Mouse (Mus musculus) G1E-ER4 (cell line): Measurements from ENCODE around the gene Kif26a. TPM values are rescaled to one million over a fixed set of nuclear protein-coding genes. Genes with fewer than 3 reads are reported as not detected.

Experiments
- GATA1 ChIP-seq: IDR thresholded peaks from one replicate; pipeline ENCODE4 v1.8.0; 2012; ENCODE audit warnings: low read length, inconsistent platforms
- polyA plus RNA-seq: library from polyadenylated mRNA; stranded (reverse); fragments of >175 nt; gene quantifications from 2 replicates; pipeline ENCODE4 v1.2.3, GENCODE M21; 2012

Gene Kif26a
- not detected in 2 replicates for polyA plus RNA-seq

DNA sequence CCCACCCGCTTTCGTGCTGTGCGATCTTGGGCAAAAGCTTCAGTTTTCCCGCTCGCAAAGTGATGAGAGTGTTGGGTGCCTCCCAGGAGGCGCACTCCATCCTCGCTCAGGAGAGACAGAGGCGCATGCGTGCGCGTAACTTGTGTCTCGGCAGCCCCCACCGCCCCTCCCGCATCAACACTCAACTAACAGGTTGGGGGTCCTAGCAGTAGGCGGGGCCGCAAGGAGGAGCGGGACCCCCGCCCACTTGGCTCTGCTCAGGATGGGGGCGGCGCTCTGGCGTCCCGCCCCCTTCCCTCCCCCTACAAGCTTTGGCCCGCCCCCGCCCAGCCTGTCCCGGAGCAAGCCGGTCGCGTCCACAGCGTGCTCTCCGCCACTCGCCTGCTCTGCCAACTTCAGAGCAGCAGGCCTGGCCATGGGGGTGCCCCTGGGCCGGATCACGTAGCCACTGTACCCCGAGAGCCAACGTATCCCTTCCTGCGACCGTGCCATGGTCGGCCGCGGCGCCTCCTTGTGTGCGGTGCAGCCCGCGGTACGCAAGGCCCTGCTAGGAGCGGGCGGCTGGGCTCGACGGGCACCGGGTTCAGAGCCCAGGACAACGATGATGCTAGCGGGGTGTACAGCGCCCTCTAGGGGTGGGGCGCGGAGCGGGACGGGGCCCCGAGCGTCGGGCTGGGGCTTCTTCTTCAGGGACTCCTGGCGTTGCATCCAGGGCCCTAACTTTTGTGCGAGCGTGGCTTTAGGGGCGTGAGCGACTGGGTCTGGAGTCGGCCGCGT lies at the start of gene Kif26a:
Kif26a (plus strand) TSS at position 334 of the 777 bp plus-strand sequence.
- no peak for TF ChIP-seq GATA1

DNA sequence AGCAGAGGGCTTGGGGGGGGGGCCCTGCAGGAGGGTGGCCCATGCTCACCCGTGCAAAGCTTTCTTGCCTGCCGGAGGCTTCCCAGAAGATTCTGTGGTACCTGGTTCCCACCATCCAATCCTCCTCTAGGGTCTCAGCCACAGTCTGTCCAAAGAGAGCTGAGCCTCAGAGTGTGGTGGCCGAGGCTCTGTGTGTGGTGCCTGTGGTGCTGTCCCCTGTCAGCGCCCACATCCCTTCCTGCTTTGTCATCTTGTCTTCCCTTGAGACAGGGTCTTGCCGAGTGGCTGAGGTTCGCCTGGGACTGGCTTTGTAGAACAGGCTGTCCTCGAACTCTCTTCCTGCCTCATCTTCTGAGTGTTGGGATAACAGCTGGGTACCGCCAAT lies 49.3 kb upstream of the Kif26a start:
- no peak for TF ChIP-seq GATA1

DNA sequence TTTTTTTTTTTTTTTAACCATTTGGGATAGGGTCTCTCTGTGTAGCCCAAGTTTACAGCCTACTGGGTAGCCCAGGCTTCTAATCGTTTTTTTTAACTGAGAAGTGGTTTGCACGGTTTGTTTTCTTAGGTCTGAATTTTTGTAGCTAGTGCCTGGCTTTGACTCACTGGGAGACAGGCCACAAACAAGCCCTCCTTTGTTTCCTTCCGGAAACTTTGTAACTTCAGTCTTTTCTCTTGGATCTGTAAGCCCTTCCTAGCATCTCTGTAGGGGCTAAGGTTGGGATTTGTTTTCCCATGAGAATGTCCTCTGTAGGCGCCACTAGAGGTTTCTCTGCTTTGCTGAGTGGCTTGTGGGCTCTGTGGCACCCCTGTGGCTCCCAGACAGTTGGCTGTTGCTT lies 45.9 kb upstream of the Kif26a start:
- no peak for TF ChIP-seq GATA1

DNA sequence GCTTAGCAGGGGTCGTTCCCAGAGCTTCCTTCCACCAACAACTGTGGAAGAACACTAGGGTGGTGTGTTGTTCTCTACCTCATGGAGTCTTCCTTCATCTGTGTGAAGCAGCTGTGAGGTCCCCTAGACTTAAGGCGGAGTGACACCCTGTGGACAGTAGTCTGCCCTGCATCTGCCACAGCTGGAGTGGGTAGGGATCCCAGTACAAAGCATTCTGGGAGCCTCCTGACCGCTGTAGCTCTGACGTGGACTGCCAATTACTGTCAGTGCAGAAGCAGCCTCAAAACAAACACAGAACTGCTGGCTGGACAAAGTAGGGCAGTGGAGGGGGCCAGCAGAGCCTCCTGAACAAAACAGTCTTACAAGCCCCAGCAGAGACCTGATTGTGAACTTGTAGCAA lies 45.0 kb upstream of the Kif26a start:
- no peak for TF ChIP-seq GATA1

- no peak for TF ChIP-seq GATA1
These were observed 42.8 kb upstream of the Kif26a start for GRCm38 (mm10) chr12:112103179-112103578.

- TF ChIP-seq GATA1 = no peak
These were observed 41.1 kb upstream of the Kif26a start for GRCm38 (mm10) chr12:112104890-112105289.

DNA sequence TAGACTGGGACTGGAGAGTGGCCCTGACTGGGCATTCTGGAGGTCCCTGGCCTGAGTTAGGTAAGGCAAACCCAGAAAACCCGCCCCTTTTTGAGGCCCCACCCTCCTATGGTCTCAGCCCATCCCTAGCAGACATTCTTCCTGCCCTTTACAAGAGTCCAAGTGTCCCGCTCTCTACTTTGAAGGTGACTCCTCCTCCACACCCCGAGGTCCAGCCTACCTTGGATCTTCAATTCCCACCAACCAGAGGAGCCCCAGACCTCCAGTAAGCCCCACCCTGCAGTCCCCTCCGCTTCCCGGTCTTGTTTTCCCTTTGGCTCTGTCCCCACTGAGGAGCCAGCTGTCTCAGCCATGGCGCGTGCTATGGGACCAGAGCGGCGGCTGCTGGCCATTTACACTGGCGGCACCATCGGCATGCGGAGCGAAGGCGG lies 39.5 kb upstream of the Kif26a start, which contains the start of gene Aspg:
Aspg (plus strand) TSS at position 139 of the 431 bp plus-strand sequence.
- no peak for TF ChIP-seq GATA1

GRCm38 (mm10) chr12:112107685-112108084 lies 38.3 kb upstream of the Kif26a start:
- no peak for TF ChIP-seq GATA1

GRCm38 (mm10) chr12:112108696-112109445 lies 37.1 kb upstream of the Kif26a start:
- TF ChIP-seq GATA1 = no peak

DNA sequence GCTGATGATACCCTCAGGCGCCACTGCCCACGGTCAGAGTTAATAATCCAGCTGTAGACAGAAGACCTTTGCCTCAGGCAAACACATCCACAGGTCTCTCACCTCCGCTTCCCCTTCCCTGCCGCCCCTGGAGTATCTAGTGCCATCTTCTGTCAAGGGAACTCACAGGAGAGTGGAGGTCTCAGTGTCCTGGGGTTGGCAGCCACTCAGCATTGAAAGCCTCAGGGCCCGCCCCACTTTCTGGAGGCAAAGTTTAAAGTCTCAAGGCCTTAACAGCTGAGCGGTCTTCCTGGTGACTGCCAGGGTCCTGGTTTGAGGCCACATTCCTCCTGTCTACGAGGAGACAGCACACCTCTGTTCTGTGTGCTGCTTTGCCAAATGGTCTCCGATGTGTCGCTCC lies 36.3 kb upstream of the Kif26a start:
- TF ChIP-seq GATA1 = no peak

- TF ChIP-seq GATA1 = no peak
These were observed 34.7 kb upstream of the Kif26a start for GRCm38 (mm10) chr12:112111323-112111722.

GRCm38 (mm10) chr12:112112235-112112634 lies 33.8 kb upstream of the Kif26a start:
- TF ChIP-seq GATA1 = no peak

- no peak for TF ChIP-seq GATA1
These were observed 33.2 kb upstream of the Kif26a start for GRCm38 (mm10) chr12:112112686-112113396.

GRCm38 (mm10) chr12:112113710-112114109 lies 32.3 kb upstream of the Kif26a start:
- TF ChIP-seq GATA1 = no peak

DNA sequence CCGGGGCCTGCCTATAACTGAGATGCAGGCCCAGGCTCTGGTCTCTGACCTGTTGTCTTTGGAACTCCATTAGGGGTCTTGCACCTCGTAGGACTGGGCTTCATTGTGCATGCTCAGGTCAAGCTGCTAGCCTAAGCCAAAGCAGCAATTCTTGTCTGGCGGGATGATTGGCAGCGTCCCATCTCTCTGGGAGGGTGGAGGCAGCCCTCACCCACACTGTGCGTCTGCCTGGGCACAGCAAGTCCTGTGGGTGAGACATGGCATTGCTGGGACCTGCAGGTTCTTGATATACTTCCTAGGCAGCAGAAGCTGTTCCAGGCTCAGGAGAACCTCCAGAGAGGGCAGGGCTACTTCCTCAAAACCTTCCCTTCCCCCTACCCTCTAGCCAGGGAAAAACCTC lies 29.0 kb upstream of the Kif26a start:
- TF ChIP-seq GATA1 = no peak

DNA sequence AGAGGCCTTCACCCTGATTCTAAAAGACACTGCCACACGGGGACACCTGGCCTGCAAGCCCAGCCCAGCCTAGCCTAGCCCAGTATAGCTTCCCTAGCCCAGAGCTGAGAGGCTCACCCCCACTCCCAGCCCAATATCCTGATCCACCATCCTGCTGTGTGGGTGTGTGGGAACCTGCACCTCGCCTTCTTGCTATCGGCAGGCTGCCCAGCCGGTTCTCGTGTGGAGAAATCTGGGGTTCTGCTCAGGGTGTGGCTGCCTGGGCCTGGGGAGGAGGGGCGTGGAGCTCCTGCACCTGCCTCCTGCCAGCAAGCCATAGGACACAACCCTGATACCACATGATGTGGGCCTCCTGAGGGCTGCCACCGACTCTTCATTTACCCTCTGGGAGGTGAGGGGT lies 28.4 kb upstream of the Kif26a start:
- TF ChIP-seq GATA1 = no peak
